Mouse (Mus musculus) kidney, embryonic 15.5 days (tissue): ENCODE data around the gene Gpkow. TPM values are rescaled to one million over a fixed set of nuclear protein-coding genes. Genes with fewer than 3 reads are reported as not detected.
"Not testable (repeated sequence)": the region's sequence is repeated elsewhere in the genome, so short reads cannot be mapped to it uniquely, and the experiment has no call there.

ENCODE experiments used
- ATAC-seq: fragments of 200-750 bp; cut with Nextera tagmentation; replicated peaks from 2 replicates; pipeline ENCODE4 v1.8.0; 2017; ENCODE audit warnings: moderate TSS enrichment; ENCODE audit not compliant: low FRiP score
- H3K27ac ChIP-seq: fragments of 300-500 bp; sonication (generic); 2 replicates; pipeline ENCODE4 v1.5.1; 2015; ENCODE audit warnings: mild to moderate bottlenecking, inconsistent platforms
- H3K27me3 ChIP-seq: fragments of 300-500 bp; sonication (generic); 2 replicates; pipeline ENCODE4 v1.6.1; 2015; ENCODE audit warnings: inconsistent platforms
- H3K36me3 ChIP-seq: fragments of 300-500 bp; sonication (generic); 2 replicates; pipeline ENCODE4 v1.6.1; 2015; ENCODE audit warnings: inconsistent platforms
- H3K4me1 ChIP-seq: fragments of 300-500 bp; sonication (generic); 2 replicates; pipeline ENCODE4 v1.6.1; 2015; ENCODE audit warnings: inconsistent platforms
- H3K4me2 ChIP-seq: fragments of 300-500 bp; sonication (generic); 2 replicates; pipeline ENCODE4 v1.6.1; 2015; ENCODE audit warnings: moderate library complexity, mild to moderate bottlenecking, inconsistent platforms
- H3K4me3 ChIP-seq: fragments of 300-500 bp; sonication (generic); replicated peaks from 2 replicates; pipeline ENCODE4 v1.5.1; 2015; ENCODE audit warnings: mild to moderate bottlenecking, inconsistent platforms
- H3K9ac ChIP-seq: fragments of 300-500 bp; sonication (generic); 2 replicates; pipeline ENCODE4 v1.6.1; 2015; ENCODE audit warnings: mild to moderate bottlenecking, inconsistent platforms
- H3K9me3 ChIP-seq: fragments of 300-500 bp; sonication (generic); replicated peaks from 2 replicates; pipeline ENCODE4 v1.6.1; 2016; ENCODE audit warnings: inconsistent platforms
- WGBS: fragments of 180-500 bp; shearing (Covaris S2); methylation state at CpG from one replicate; pipeline ENCODE4 v1.1.7; 2015; ENCODE audit warnings: mixed read lengths; 5-methylcytosine and 5-hydroxymethylcytosine counted together
- polyA plus RNA-seq: library from polyadenylated mRNA; unstranded; fragments of >200 nt; fragmentation: Nextera tagmentation; extraction: Ambion mirVana; gene quantifications from 2 replicates; pipeline ENCODE4 v1.2.1, GENCODE M21; 2015

The Gpkow gene
- polyA plus RNA-seq, 1 experiment from 2014 or later: 40.3 TPM

DNA sequence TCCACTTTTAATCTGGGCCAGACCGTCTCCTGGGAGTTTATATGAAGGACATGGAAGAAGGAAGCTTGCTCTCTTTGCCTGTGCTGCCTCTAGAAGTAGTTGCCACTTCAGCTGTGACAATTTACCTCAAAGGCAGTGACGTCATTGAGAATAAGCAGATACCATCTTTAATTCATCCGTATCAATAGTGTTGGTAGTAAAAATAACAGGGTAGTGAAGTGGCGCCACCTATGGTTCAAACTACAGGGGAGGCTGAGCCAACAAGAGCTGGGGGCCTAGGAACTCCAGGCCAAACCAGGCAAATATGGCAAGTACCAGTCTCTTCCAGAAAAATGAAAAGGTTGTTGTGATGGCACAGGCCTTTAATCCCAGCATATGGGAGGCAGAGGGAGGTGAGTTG, 4.1 kb upstream of the Gpkow start:
- Histone ChIP-seq H3K4me3 (no peak overlapping the region), H3K27me3 (no peaks in the 10 kb centered on the region), H3K27ac (no peak overlapping the region), H3K9me3 (no peaks in the 10 kb centered on the region), H3K4me1 (no peaks in the 10 kb centered on the region), H3K4me2 (no peak overlapping the region), H3K9ac (no peak overlapping the region), H3K36me3 (no peaks in the 10 kb centered on the region)
- ATAC-seq: no peak
- WGBS: 36% methylated on average over 4 of the region's 4 CpGs

DNA sequence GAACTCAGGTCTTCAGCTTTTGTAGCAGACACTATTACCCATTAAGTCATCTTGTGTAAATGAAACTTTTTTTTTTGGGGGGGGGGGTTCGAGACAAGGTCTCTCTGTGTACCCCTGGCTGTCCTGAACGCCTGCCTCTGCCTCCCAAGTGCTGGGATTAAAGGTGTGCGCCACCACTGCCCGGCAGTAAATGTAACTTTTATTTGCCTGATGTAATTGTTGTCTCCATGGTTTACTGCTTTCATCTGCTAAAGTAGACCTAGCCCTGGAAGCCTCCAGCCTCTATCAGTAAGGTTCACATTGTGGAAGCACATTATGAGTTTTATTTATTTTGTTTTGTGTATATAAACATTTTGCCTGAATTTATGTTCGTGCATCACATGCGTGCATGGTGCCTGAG, 411 bp upstream of the Gpkow start:
- WGBS: 32% methylated on average over 6 of the region's 6 CpGs
- peak; percentile 40 for ATAC-seq
- Histone ChIP-seq H3K27ac (no peak overlapping the region), H3K9me3 (no peaks in the 10 kb centered on the region), H3K4me3 (peak overlapping the region; percentile 62), H3K4me1 (peaks cover 7% of the 10 kb centered on the region; the same call in 1 of the 2 replicates), H3K9ac (no peak overlapping the region), H3K36me3 (peaks cover 20% of the 10 kb centered on the region; the same call in 1 of the 2 replicates), H3K4me2 (peak overlapping the region; percentile 43), H3K27me3 (no peaks in the 10 kb centered on the region)

GRCm38 (mm10) chrX:7713764-7714134, 16.8 kb downstream of the Gpkow start:
- WGBS: 28% methylated on average over 6 of the region's 12 CpGs
- ATAC-seq: not testable (repeated sequence)
- H3K9ac ChIP-seq: peak overlapping the region; percentile 26; the same call in 1 of the 2 replicates

GRCm38 (mm10) chrX:7714135-7714899, 17.4 kb downstream of the Gpkow start, which contains the start of gene Wdr45:
Gene Wdr45 (plus strand): TSS chrX:7714333.
- Histone ChIP-seq H3K27ac (0 out of 2 replicates have a peak within 1 kb of the TSS, but pooled peaks have one; percentile 41), H3K9ac (peak within 1 kb of the TSS; percentile 26; the same call in 1 of the 2 replicates), H3K4me2 (peak within 1 kb of the TSS; percentile 56), H3K4me3 (peak within 1 kb of the TSS; percentile 42)
- not testable (repeated sequence) for H3K27me3 ChIP-seq, H3K9me3 ChIP-seq, H3K36me3 ChIP-seq, H3K4me1 ChIP-seq
- 20% methylated on average over 47 of the region's 60 CpGs for WGBS
- peak; percentile 97 for ATAC-seq

More at GRCm38 (mm10) chrX:7713764-7714134, 16.8 kb downstream of the Gpkow start:
- H3K27ac ChIP-seq, H3K27me3 ChIP-seq, H3K4me1 ChIP-seq, H3K9me3 ChIP-seq, H3K36me3 ChIP-seq: not testable (repeated sequence)
- peak overlapping the region; percentile 42 for H3K4me3 ChIP-seq
- peak overlapping the region; percentile 56 for H3K4me2 ChIP-seq

GRCm38 (mm10) chrX:7716058-7716457, 19.1 kb downstream of the Gpkow start:
- not testable (repeated sequence) for H3K27ac ChIP-seq, ATAC-seq, H3K27me3 ChIP-seq, H3K9me3 ChIP-seq, H3K4me3 ChIP-seq, H3K36me3 ChIP-seq, H3K4me2 ChIP-seq, H3K4me1 ChIP-seq, H3K9ac ChIP-seq
- WGBS: 44% methylated on average over 1 of the region's 1 CpGs

GRCm38 (mm10) chrX:7721514-7722281, 24.8 kb downstream of the Gpkow start, which contains the start of gene Gm45208:
Gene Gm45208 (plus strand): TSS chrX:7722245.
- Histone ChIP-seq H3K4me2 (peak within 1 kb of the TSS; percentile 65), H3K9me3 (no peaks in the 10 kb centered on the region), H3K4me3 (peak within 1 kb of the TSS; percentile 62), H3K4me1 (peaks cover 6% of the 10 kb centered on the region; the same call in 1 of the 2 replicates), H3K27ac (peak within 1 kb of the TSS; percentile 96), H3K36me3 (peaks cover 17% of the 10 kb centered on the region), H3K9ac (peak within 1 kb of the TSS; percentile 52), H3K27me3 (no peaks in the 10 kb centered on the region)
- peak; percentile 87 for ATAC-seq
- 24% methylated on average over 22 of the region's 22 CpGs for WGBS

DNA sequence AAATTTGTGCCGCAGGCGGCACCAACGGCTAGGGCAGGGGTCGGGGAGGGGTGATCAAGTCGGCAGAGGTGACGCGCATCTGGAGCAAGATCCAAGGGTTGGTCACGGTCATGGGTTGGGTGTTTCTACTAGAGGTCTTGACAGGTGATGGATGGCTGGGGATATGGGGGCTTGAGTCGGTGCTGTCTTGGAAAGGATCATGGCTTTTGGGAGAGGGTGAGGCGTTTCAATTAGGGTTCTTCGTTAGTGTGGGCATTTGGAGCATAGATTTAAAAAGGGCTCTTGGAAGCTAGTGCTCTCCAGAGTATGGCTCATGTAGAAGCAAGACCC, 25.3 kb downstream of the Gpkow start:
- Histone ChIP-seq H3K27ac (peak overlapping the region; percentile 96; the same call in 1 of the 2 replicates), H3K4me1 (peaks cover 6% of the 10 kb centered on the region; the same call in 1 of the 2 replicates), H3K9me3 (no peaks in the 10 kb centered on the region), H3K4me2 (peak overlapping the region; percentile 65), H3K9ac (peak overlapping the region; percentile 52), H3K36me3 (peaks cover 23% of the 10 kb centered on the region), H3K27me3 (no peaks in the 10 kb centered on the region), H3K4me3 (peak overlapping the region; percentile 62)
- WGBS: 22% methylated on average over 11 of the region's 11 CpGs
- no peak; the same call in 1 of the 2 replicates for ATAC-seq

DNA sequence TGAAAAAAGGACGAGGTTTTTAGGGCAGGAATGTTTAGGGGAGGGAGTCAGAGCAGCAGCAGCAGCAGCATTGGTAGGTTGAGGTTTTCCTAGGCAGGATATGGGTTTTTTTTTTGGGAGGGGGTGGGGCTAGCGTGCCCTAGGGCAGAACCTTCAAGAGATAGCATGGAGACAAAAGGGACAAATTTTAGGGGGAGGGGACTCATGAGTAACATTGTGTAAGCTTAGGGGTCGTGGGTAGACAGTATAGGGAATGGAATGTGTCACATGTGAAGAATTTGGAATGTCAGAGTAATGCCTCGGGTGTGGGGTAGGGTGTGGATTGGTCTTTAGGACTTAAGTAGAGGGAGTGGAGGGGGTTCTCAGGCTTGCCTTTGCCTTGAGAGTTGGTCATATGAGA, 25.8 kb downstream of the Gpkow start:
- no peak for ATAC-seq
- H3K27ac ChIP-seq: no peak overlapping the region
- no peaks in the 10 kb centered on the region for H3K9me3 ChIP-seq
- peak overlapping the region; percentile 62 for H3K4me3 ChIP-seq
- 21% methylated on average over 4 of the region's 4 CpGs for whole genome bisulfite sequencing
- peak overlapping the region; percentile 52 for H3K9ac ChIP-seq
- peak overlapping the region; percentile 65 for H3K4me2 ChIP-seq
- no peaks in the 10 kb centered on the region for H3K27me3 ChIP-seq
- peaks cover 6% of the 10 kb centered on the region; the same call in 1 of the 2 replicates for H3K4me1 ChIP-seq
- H3K36me3 ChIP-seq: peaks cover 23% of the 10 kb centered on the region

DNA sequence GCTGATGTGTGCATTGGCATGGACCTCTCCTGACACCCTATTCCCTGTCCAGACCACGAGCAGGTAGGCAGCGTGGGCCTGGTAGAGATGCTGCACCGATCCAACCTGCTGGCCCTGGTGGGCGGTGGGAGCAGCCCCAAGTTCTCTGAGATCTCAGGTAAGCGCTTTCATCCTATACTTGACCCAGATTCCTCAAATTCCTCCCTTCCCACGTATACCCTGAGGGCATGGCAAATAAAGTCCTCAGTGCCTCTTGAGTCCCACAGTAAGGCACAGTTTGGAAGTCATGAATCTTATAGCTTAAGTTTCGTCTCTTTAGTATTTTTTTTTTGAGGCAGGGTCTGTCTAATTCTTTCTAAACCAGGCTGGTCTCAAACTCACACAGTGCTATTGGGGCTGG, 27.2 kb downstream of the Gpkow start:
- Histone ChIP-seq H3K4me1 (peaks cover 9% of the 10 kb centered on the region; the same call in 1 of the 2 replicates), H3K27ac (no peak overlapping the region), H3K4me2 (no peak overlapping the region), H3K9ac (no peak overlapping the region), H3K4me3 (no peak overlapping the region), H3K27me3 (no peaks in the 10 kb centered on the region), H3K9me3 (no peaks in the 10 kb centered on the region), H3K36me3 (peaks cover 23% of the 10 kb centered on the region)
- WGBS: 81% methylated on average over 7 of the region's 7 CpGs
- ATAC-seq: no peak

DNA sequence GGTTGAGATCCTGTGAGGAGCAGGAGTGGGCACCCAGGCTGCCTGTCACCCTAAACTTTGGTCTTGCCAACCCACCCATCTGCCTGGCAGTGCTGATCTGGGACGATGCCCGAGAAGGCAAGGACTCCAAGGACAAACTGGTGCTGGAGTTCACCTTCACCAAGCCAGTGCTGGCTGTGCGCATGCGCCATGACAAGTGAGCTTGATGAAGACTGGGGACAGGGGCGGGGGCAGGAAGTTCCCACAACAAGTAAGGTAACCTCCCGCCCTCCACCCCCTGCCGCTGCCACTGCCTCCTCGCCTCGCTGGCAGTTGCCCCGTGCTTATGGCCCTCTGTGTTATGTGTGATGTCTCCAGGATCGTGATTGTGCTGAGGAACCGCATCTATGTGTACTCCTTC, 28.9 kb downstream of the Gpkow start:
- no peak overlapping the region for H3K4me2 ChIP-seq
- no peaks in the 10 kb centered on the region for H3K9me3 ChIP-seq
- ATAC-seq: no peak
- H3K27me3 ChIP-seq: no peaks in the 10 kb centered on the region
- H3K27ac ChIP-seq: no peak overlapping the region
- H3K36me3 ChIP-seq: peaks cover 23% of the 10 kb centered on the region
- H3K4me3 ChIP-seq: no peak overlapping the region
- peaks cover 13% of the 10 kb centered on the region; the same call in 1 of the 2 replicates for H3K4me1 ChIP-seq
- WGBS: 89% methylated on average over 12 of the region's 12 CpGs
- H3K9ac ChIP-seq: no peak overlapping the region

DNA sequence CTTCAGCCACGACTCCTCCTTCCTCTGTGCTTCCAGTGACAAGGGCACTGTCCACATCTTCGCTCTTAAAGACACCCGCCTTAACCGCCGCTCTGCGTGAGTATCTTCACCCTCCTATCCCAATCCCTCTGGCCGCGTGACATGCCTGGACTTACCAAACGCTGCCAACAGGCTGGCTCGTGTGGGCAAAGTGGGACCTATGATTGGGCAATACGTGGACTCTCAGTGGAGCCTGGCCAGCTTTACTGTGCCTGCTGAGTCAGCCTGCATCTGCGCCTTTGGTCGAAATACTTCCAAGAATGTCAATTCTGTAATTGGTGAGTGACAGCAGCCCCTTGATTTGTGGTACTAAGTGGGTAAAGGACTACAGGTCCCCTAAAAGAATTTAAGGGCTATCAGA, 30.2 kb downstream of the Gpkow start:
- Histone ChIP-seq H3K27ac (no peak overlapping the region), H3K4me3 (no peak overlapping the region), H3K4me1 (peaks cover 13% of the 10 kb centered on the region; the same call in 1 of the 2 replicates), H3K36me3 (peaks cover 23% of the 10 kb centered on the region), H3K9ac (no peak overlapping the region), H3K4me2 (no peak overlapping the region), H3K9me3 (no peaks in the 10 kb centered on the region), H3K27me3 (no peaks in the 10 kb centered on the region)
- 92% methylated on average over 13 of the region's 13 CpGs for WGBS
- no peak for ATAC-seq
